Mouse (Mus musculus) lung, postnatal 36 days (tissue): ENCODE measurements around the gene Ankrd1.

Source experiments
- DNase-seq: peaks from one replicate; pipeline ENCODE4 v3.0.0; 2022; ENCODE audit warnings: mixed read lengths

Ankrd1 gene

GRCm38 (mm10) chr19:36119783-36120471 lies at the start of gene Ankrd1:
Ankrd1 (minus strand) TSS chr19:36120099.
- DNase-seq: no peak

- no peak for DNase-seq
Observed at GRCm38 (mm10) chr19:36169101-36169500, 49.2 kb upstream of the Ankrd1 start.

- DNase-seq: no peak
Observed at GRCm38 (mm10) chr19:36168121-36168520, 48.2 kb upstream of the Ankrd1 start.

- peak; percentile 61 for DNase-seq
Observed at GRCm38 (mm10) chr19:36167291-36167896, 47.5 kb upstream of the Ankrd1 start.

GRCm38 (mm10) chr19:36166401-36167160 lies 46.7 kb upstream of the Ankrd1 start:
- no peak for DNase-seq

GRCm38 (mm10) chr19:36165351-36165750 lies 45.5 kb upstream of the Ankrd1 start:
- DNase-seq: no peak

- DNase-seq: no peak
Observed at GRCm38 (mm10) chr19:36150241-36151007, 30.5 kb upstream of the Ankrd1 start.

- DNase-seq: no peak
Observed at GRCm38 (mm10) chr19:36148578-36148977, 28.7 kb upstream of the Ankrd1 start.

GRCm38 (mm10) chr19:36143571-36143970 lies 23.7 kb upstream of the Ankrd1 start:
- no peak for DNase-seq

- no peak for DNase-seq
Observed at GRCm38 (mm10) chr19:36133731-36134130, 13.8 kb upstream of the Ankrd1 start.

GRCm38 (mm10) chr19:36133064-36133463 lies 13.2 kb upstream of the Ankrd1 start:
- no peak for DNase-seq

- DNase-seq: no peak
Observed at GRCm38 (mm10) chr19:36131990-36132389, 12.1 kb upstream of the Ankrd1 start.

GRCm38 (mm10) chr19:36130181-36130580 lies 10.3 kb upstream of the Ankrd1 start:
- no peak for DNase-seq

GRCm38 (mm10) chr19:36129643-36130042 lies 9.7 kb upstream of the Ankrd1 start:
- DNase-seq: no peak

- peak; percentile 27 for DNase-seq
Observed at GRCm38 (mm10) chr19:36129213-36129612, 9.3 kb upstream of the Ankrd1 start.

GRCm38 (mm10) chr19:36128440-36128839 lies 8.5 kb upstream of the Ankrd1 start:
- no peak for DNase-seq

GRCm38 (mm10) chr19:36124203-36124602 lies 4.3 kb upstream of the Ankrd1 start:
- DNase-seq: no peak

- no peak for DNase-seq
Observed at GRCm38 (mm10) chr19:36119219-36119618, 680 bp downstream of the Ankrd1 start.

GRCm38 (mm10) chr19:36116185-36116584 lies 3.7 kb downstream of the Ankrd1 start:
- DNase-seq: no peak

- DNase-seq: no peak
Observed at GRCm38 (mm10) chr19:36112007-36112406, 7.9 kb downstream of the Ankrd1 start.

- DNase-seq: peak; percentile 51
Observed at GRCm38 (mm10) chr19:36111054-36111895, 8.6 kb downstream of the Ankrd1 start.

GRCm38 (mm10) chr19:36110465-36110864 lies 9.4 kb downstream of the Ankrd1 start:
- DNase-seq: no peak
